Mouse (Mus musculus): ENCODE data around the gene Otx1. TPM values are rescaled to one million over a fixed set of nuclear protein-coding genes. Genes with fewer than 3 reads are reported as not detected.

Gene Otx1
- polyA plus RNA-seq, 1 experiment from 2014 or later = 11.1 TPM

GRCm38 (mm10) chr11:22008129-22008596 lies 5.5 kb upstream of the Otx1 start:
- WGBS = 2% methylated on average over 10 of the region's 10 CpGs
- peak overlapping the region; percentile 82 for H3K4me2 ChIP-seq (ENCODE audit: low read length)
- peak; percentile 82 for DNase-seq (ENCODE audit: low spot score)
- H3K4me3 ChIP-seq (ENCODE audit: low read depth, low read length) = peak overlapping the region; percentile 36
- H3K4me1 ChIP-seq (ENCODE audit: control insufficient read depth, insufficient read depth, low read length) = peaks cover 18% of the 10 kb centered on the region
- H3K27me3 ChIP-seq (replicated peaks; ENCODE audit: control insufficient read depth, insufficient read depth, low read length) = peaks cover 16% of the 10 kb centered on the region; the same call in 1 of the 2 replicates
- peak overlapping the region; percentile 78 for H3K9ac ChIP-seq (ENCODE audit: low read length)
- ATAC-seq = peak; percentile 65
- H3K27ac ChIP-seq (ENCODE audit: low read depth, low read length) = peak overlapping the region; percentile 92
- H3K36me3 ChIP-seq (ENCODE audit: control insufficient read depth, insufficient read depth, low read length) = no peaks in the 10 kb centered on the region
- H3K9me3 ChIP-seq (replicated peaks; ENCODE audit: control insufficient read depth, low read length) = no peaks in the 10 kb centered on the region

GRCm38 (mm10) chr11:22007781-22008110 lies 5.0 kb upstream of the Otx1 start:
- peak overlapping the region; percentile 82 for H3K4me2 ChIP-seq (ENCODE audit: low read length)
- peaks cover 16% of the 10 kb centered on the region; the same call in 1 of the 2 replicates for H3K27me3 ChIP-seq (replicated peaks; ENCODE audit: control insufficient read depth, insufficient read depth, low read length)
- H3K9me3 ChIP-seq (replicated peaks; ENCODE audit: control insufficient read depth, low read length) = no peaks in the 10 kb centered on the region
- H3K4me3 ChIP-seq (ENCODE audit: low read depth, low read length) = peak overlapping the region; percentile 36
- H3K4me1 ChIP-seq (ENCODE audit: control insufficient read depth, insufficient read depth, low read length) = peaks cover 18% of the 10 kb centered on the region
- under 1% methylated on average over 6 of the region's 6 CpGs for WGBS
- no peak for ATAC-seq
- H3K36me3 ChIP-seq (ENCODE audit: control insufficient read depth, insufficient read depth, low read length) = no peaks in the 10 kb centered on the region
- peak overlapping the region; percentile 92 for H3K27ac ChIP-seq (ENCODE audit: low read depth, low read length)
- DNase-seq (ENCODE audit: low spot score) = no peak
- peak overlapping the region; percentile 78 for H3K9ac ChIP-seq (ENCODE audit: low read length)

- no peaks in the 10 kb centered on the region for H3K36me3 ChIP-seq (ENCODE audit: control insufficient read depth, insufficient read depth, low read length)
- peak; percentile 90 for DNase-seq (ENCODE audit: low spot score)
- peak; percentile 46 for ATAC-seq
- WGBS = 3% methylated on average over 20 of the region's 20 CpGs
- H3K27me3 ChIP-seq (replicated peaks; ENCODE audit: control insufficient read depth, insufficient read depth, low read length) = peaks cover 16% of the 10 kb centered on the region; the same call in 1 of the 2 replicates
- peak overlapping the region; percentile 36 for H3K4me3 ChIP-seq (ENCODE audit: low read depth, low read length)
- H3K4me1 ChIP-seq (ENCODE audit: control insufficient read depth, insufficient read depth, low read length) = peaks cover 18% of the 10 kb centered on the region
- peak overlapping the region; percentile 78 for H3K9ac ChIP-seq (ENCODE audit: low read length)
- peak overlapping the region; percentile 92 for H3K27ac ChIP-seq (ENCODE audit: low read depth, low read length)
- H3K9me3 ChIP-seq (replicated peaks; ENCODE audit: control insufficient read depth, low read length) = no peaks in the 10 kb centered on the region
- H3K4me2 ChIP-seq (ENCODE audit: low read length) = peak overlapping the region; percentile 82
Measured at GRCm38 (mm10) chr11:22007088-22007780, 4.5 kb upstream of the Otx1 start.

GRCm38 (mm10) chr11:22006471-22007087 lies 3.9 kb upstream of the Otx1 start:
- peaks cover 16% of the 10 kb centered on the region; the same call in 1 of the 2 replicates for H3K27me3 ChIP-seq (replicated peaks; ENCODE audit: control insufficient read depth, insufficient read depth, low read length)
- H3K9me3 ChIP-seq (replicated peaks; ENCODE audit: control insufficient read depth, low read length) = no peaks in the 10 kb centered on the region
- H3K27ac ChIP-seq (ENCODE audit: low read depth, low read length) = peak overlapping the region; percentile 92
- H3K4me2 ChIP-seq (ENCODE audit: low read length) = peak overlapping the region; percentile 82
- H3K4me3 ChIP-seq (ENCODE audit: low read depth, low read length) = peak overlapping the region; percentile 36
- H3K9ac ChIP-seq (ENCODE audit: low read length) = peak overlapping the region; percentile 78
- WGBS = 12% methylated on average over 12 of the region's 12 CpGs
- ATAC-seq (no peak), DNase-seq (ENCODE audit: low spot score) (no peak)
- H3K36me3 ChIP-seq (ENCODE audit: control insufficient read depth, insufficient read depth, low read length) = no peaks in the 10 kb centered on the region
- peaks cover 22% of the 10 kb centered on the region for H3K4me1 ChIP-seq (ENCODE audit: control insufficient read depth, insufficient read depth, low read length)

GRCm38 (mm10) chr11:22005281-22005870 lies 2.7 kb upstream of the Otx1 start:
- Histone ChIP-seq H3K9me3 (replicated peaks; ENCODE audit: control insufficient read depth, low read length) (no peaks in the 10 kb centered on the region), H3K9ac (ENCODE audit: low read length) (peak overlapping the region; percentile 93), H3K27me3 (replicated peaks; ENCODE audit: control insufficient read depth, insufficient read depth, low read length) (peaks cover 16% of the 10 kb centered on the region; the same call in 1 of the 2 replicates), H3K4me2 (ENCODE audit: low read length) (peak overlapping the region; percentile 82), H3K4me3 (ENCODE audit: low read depth, low read length) (peak overlapping the region; percentile 36), H3K27ac (ENCODE audit: low read depth, low read length) (peak overlapping the region; percentile 96), H3K4me1 (ENCODE audit: control insufficient read depth, insufficient read depth, low read length) (peaks cover 22% of the 10 kb centered on the region), H3K36me3 (ENCODE audit: control insufficient read depth, insufficient read depth, low read length) (no peaks in the 10 kb centered on the region)
- 3% methylated on average over 9 of the region's 9 CpGs for WGBS
- ATAC-seq (no peak), DNase-seq (ENCODE audit: low spot score) (no peak)

- WGBS = 4% methylated on average over 18 of the region's 18 CpGs
- DNase-seq (ENCODE audit: low spot score) = peak; percentile 76
- peak overlapping the region; percentile 82 for H3K4me2 ChIP-seq (ENCODE audit: low read length)
- H3K27me3 ChIP-seq (replicated peaks; ENCODE audit: control insufficient read depth, insufficient read depth, low read length) = peaks cover 18% of the 10 kb centered on the region
- no peaks in the 10 kb centered on the region for H3K9me3 ChIP-seq (replicated peaks; ENCODE audit: control insufficient read depth, low read length)
- no peaks in the 10 kb centered on the region for H3K36me3 ChIP-seq (ENCODE audit: control insufficient read depth, insufficient read depth, low read length)
- H3K27ac ChIP-seq (ENCODE audit: low read depth, low read length) = peak overlapping the region; percentile 96
- peak overlapping the region; percentile 67 for H3K4me3 ChIP-seq (ENCODE audit: low read depth, low read length)
- ATAC-seq = peak; percentile 32
- H3K9ac ChIP-seq (ENCODE audit: low read length) = peak overlapping the region; percentile 93
- peaks cover 22% of the 10 kb centered on the region for H3K4me1 ChIP-seq (ENCODE audit: control insufficient read depth, insufficient read depth, low read length)
Measured at GRCm38 (mm10) chr11:22004331-22004841, 1.7 kb upstream of the Otx1 start.

GRCm38 (mm10) chr11:22003341-22003981 lies 764 bp upstream of the Otx1 start:
- Histone ChIP-seq H3K27me3 (replicated peaks; ENCODE audit: control insufficient read depth, insufficient read depth, low read length) (peaks cover 26% of the 10 kb centered on the region), H3K36me3 (ENCODE audit: control insufficient read depth, insufficient read depth, low read length) (no peaks in the 10 kb centered on the region), H3K9ac (ENCODE audit: low read length) (peak overlapping the region; percentile 93), H3K4me2 (ENCODE audit: low read length) (peak overlapping the region; percentile 82), H3K4me3 (ENCODE audit: low read depth, low read length) (peak overlapping the region; percentile 67), H3K4me1 (ENCODE audit: control insufficient read depth, insufficient read depth, low read length) (peaks cover 22% of the 10 kb centered on the region), H3K9me3 (replicated peaks; ENCODE audit: control insufficient read depth, low read length) (no peaks in the 10 kb centered on the region), H3K27ac (ENCODE audit: low read depth, low read length) (peak overlapping the region; percentile 96)
- DNase-seq (ENCODE audit: low spot score) = no peak
- WGBS = under 1% methylated on average over 31 of the region's 31 CpGs
- ATAC-seq = no peak

GRCm38 (mm10) chr11:22002062-22002782 lies 475 bp downstream of the Otx1 start:
- Histone ChIP-seq H3K9me3 (replicated peaks; ENCODE audit: control insufficient read depth, low read length) (no peaks in the 10 kb centered on the region), H3K4me1 (ENCODE audit: control insufficient read depth, insufficient read depth, low read length) (peaks cover 19% of the 10 kb centered on the region), H3K27me3 (replicated peaks; ENCODE audit: control insufficient read depth, insufficient read depth, low read length) (peaks cover 30% of the 10 kb centered on the region), H3K9ac (ENCODE audit: low read length) (peak overlapping the region; percentile 93), H3K4me3 (ENCODE audit: low read depth, low read length) (peak overlapping the region; percentile 67), H3K4me2 (ENCODE audit: low read length) (peak overlapping the region; percentile 82), H3K27ac (ENCODE audit: low read depth, low read length) (peak overlapping the region; percentile 96), H3K36me3 (ENCODE audit: control insufficient read depth, insufficient read depth, low read length) (no peaks in the 10 kb centered on the region)
- ATAC-seq = no peak
- under 1% methylated on average over 34 of the region's 34 CpGs for WGBS
- DNase-seq (ENCODE audit: low spot score) = no peak

All from forebrain, embryonic 14.5 days (tissue).